Mouse (Mus musculus) liver, embryonic 14.5 days (tissue): ENCODE data around the gene Uimc1.

Experiments
- CTCF ChIP-seq: IDR thresholded peaks from 2 replicates; pipeline ENCODE4 v1.5.1; 2016; ENCODE audit warnings: antibody characterized with exemption, low read depth, control low read depth
- EP300 ChIP-seq: IDR thresholded peaks from 2 replicates; pipeline ENCODE4 v1.6.1; 2016; ENCODE audit warnings: antibody characterized with exemption, low read depth

DNA sequence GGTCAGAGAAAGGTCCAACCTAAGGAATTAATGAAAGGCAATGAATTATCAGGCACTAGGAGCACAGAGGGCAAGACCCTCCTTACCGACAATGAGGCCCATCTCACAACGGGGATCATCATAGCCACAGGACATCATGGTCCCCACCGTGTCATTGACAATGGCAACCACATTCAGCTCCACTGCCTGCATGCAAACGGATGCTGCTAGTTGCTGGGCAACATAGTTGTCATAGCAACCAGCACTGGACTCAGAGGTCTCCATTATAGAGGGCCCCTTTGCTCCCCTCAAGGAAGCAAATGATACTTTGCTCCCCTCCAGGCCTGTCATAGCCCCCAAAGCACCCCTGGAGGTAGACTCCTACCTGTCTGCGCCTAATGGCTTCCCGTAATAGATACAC, 91.5 kb downstream of the Uimc1 start:
- TF ChIP-seq CTCF: no peak
- no peak for TF ChIP-seq EP300
